Mouse (Mus musculus) monocyte, adult 2 months (primary cell): ENCODE data around the gene Atad3a.

Source experiments
- DNase-seq, 2 experiments: peaks; one replicate each; pipeline ENCODE4 v3.0.0; 2022; ENCODE audit warnings: low spot score in 2 of 2, low read depth in 1 of 2

Gene Atad3a

DNA sequence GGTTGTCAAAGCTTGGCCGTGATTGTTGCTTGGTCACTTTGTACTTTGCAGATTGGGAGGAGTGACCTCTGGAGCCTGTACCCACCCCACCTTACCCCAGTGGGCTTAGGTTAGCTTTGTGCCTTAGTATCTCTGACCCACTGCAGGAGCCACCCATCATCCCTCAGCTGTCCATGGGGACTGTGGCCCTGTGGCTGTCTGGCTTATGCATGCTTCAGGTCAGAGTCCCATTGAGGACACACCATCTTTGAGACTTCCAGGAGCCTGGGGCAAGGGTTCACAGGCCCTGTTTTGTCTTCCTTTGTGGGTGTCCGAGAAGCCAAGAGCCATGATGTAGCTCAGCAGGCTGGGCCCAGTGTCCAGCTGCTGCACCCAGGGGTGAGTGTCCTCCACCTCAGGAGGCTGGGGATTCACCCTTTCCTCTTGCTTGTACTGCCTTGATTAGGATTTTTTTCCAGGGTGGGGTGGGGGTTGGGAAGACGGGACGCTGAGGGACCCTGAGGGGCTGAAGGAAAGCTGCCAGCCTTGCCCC is 65.3 kb downstream of the Atad3a start:
- no peak for DNase-seq

- DNase-seq: peak in 1 of 2 experiments; percentile 51
Measured at GRCm38 (mm10) chr4:155694482-155695401, 66.2 kb downstream of the Atad3a start.

- no peak for DNase-seq
Measured at GRCm38 (mm10) chr4:155694111-155694481, 66.8 kb downstream of the Atad3a start, which contains the start of gene Fndc10. Fndc10 (plus strand) TSS chr4:155694342.

GRCm38 (mm10) chr4:155692421-155692820 is 68.5 kb downstream of the Atad3a start:
- no peak for DNase-seq
